Mouse (Mus musculus): ENCODE measurements around the gene Ripk3.

- TF ChIP-seq RCOR1 (conservative IDR thresholded peaks at IDR 0.05; ENCODE audit: low read depth, low read length) (no peak), SMC3 (IDR thresholded peaks at IDR 0.05; ENCODE audit: low read depth, low read length) (no peak), PAX5 (IDR thresholded peaks at IDR 0.05; ENCODE audit: low read length) (no peak), E2F4 (IDR thresholded peaks at IDR 0.05; ENCODE audit: insufficient replicate concordance, low read depth, low read length) (no peak), BHLHE40 (IDR thresholded peaks at IDR 0.05; ENCODE audit: low read depth, low read length) (no peak)
Measured at GRCm38 (mm10) chr14:55776711-55777110, 12.0 kb downstream of the Ripk3 start.
